Mouse (Mus musculus) liver, embryonic 14.5 days (tissue): ENCODE results near the gene Ppp1r27. TPM values are rescaled to one million over a fixed set of nuclear protein-coding genes. Genes with fewer than 3 reads are reported as not detected.

ENCODE experiments used
- ATAC-seq: fragments of 200-750 bp; cut with Nextera tagmentation; 2 replicates; pipeline ENCODE4 v1.8.0; 2017; ENCODE audit warnings: moderate number of reproducible peaks, mild to moderate bottlenecking, moderate library complexity; ENCODE audit not compliant: insufficient read depth
- DNase-seq, 3 experiments: peaks; one replicate each; pipeline ENCODE4 v3.0.0-alpha.2; 2012 to 2013; ENCODE audit warnings: low read depth in 3 of 3, low spot score in 3 of 3
- H3K27ac ChIP-seq: fragments of 300-500 bp; sonication (generic); 2 replicates; pipeline ENCODE4 v1.5.1; 2014; ENCODE audit warnings: moderate library complexity, mild to moderate bottlenecking, control low read depth, inconsistent platforms
- H3K27me3 ChIP-seq: fragments of 300-500 bp; sonication (generic); 2 replicates; pipeline ENCODE4 v1.6.1; 2014; ENCODE audit warnings: mild to moderate bottlenecking, low read length, moderate library complexity; ENCODE audit not compliant: control insufficient read depth, insufficient read depth
- H3K36me3 ChIP-seq: fragments of 300-500 bp; sonication (generic); replicated peaks from 2 replicates; pipeline ENCODE4 v1.6.1; 2014; ENCODE audit warnings: low read depth; ENCODE audit not compliant: control insufficient read depth, insufficient read depth
- H3K4me1 ChIP-seq, 2 experiments: fragments of 200-500 bp in 1 of 2; fragments of 300-500 bp in 1 of 2; sonication (generic) in 1 of 2; replicated peaks; 2 replicates each; pipeline ENCODE4 v1.6.1; 2012 to 2014; ENCODE audit warnings: antibody characterized with exemption in 1 of 2, inconsistent platforms in 1 of 2, low read length in 1 of 2; ENCODE audit not compliant: control insufficient read depth in 2 of 2, insufficient read depth in 2 of 2
- H3K4me2 ChIP-seq: fragments of 300-500 bp; sonication (generic); 2 replicates; pipeline ENCODE4 v1.6.1; 2014; ENCODE audit warnings: low read depth, mild to moderate bottlenecking, control low read depth, moderate library complexity
- H3K4me3 ChIP-seq, 2 experiments: fragments of 200-500 bp in 1 of 2; fragments of 300-500 bp in 1 of 2; sonication (generic) in 1 of 2; 2 replicates each; pipeline ENCODE4 v1.5.1; 2012 to 2014; ENCODE audit warnings: low read depth in 2 of 2, low read length in 2 of 2, mild to moderate bottlenecking in 2 of 2, control low read depth in 1 of 2, inconsistent platforms in 1 of 2, moderate library complexity in 1 of 2; ENCODE audit not compliant: insufficient read depth in 1 of 2
- H3K9ac ChIP-seq: fragments of 300-500 bp; sonication (generic); replicated peaks from 2 replicates; pipeline ENCODE4 v1.6.1; 2014; ENCODE audit warnings: mild to moderate bottlenecking, control low read depth, moderate library complexity
- H3K9me3 ChIP-seq: fragments of 300-500 bp; sonication (generic); 2 replicates; pipeline ENCODE4 v1.6.1; 2016; ENCODE audit warnings: low read length, mixed read lengths; ENCODE audit not compliant: control insufficient read depth
- CTCF ChIP-seq: IDR thresholded peaks from 2 replicates; pipeline ENCODE4 v1.5.1; 2016; ENCODE audit warnings: antibody characterized with exemption, low read depth, control low read depth
- EP300 ChIP-seq: IDR thresholded peaks from 2 replicates; pipeline ENCODE4 v1.6.1; 2016; ENCODE audit warnings: antibody characterized with exemption, low read depth
- WGBS: fragments of 180-500 bp; shearing (Covaris S2); extraction: QIAGEN DNeasy Blood & Tissue Kit; methylation state at CpG from one replicate; pipeline ENCODE4 v1.1.7; 2014; ENCODE audit not compliant: insufficient replicate concordance; 5-methylcytosine and 5-hydroxymethylcytosine counted together
- polyA plus RNA-seq, 2 experiments: library from polyadenylated mRNA; depleted of rRNA in 1 of 2; stranded (reverse) in 1 of 2; unstranded in 1 of 2; fragments of >200 nt; fragmentation: Nextera tagmentation in 1 of 2; extraction: Ambion mirVana in 1 of 2; gene quantifications; 2 replicates each; pipeline versions ENCODE4 v1.2.1 to v1.2.3; 2012 to 2014

Ppp1r27 gene
- polyA plus RNA-seq, 2 experiments: not detected

GRCm38 (mm10) chr11:120539285-120540014 lies 11.5 kb downstream of the Ppp1r27 start:
- Histone ChIP-seq H3K36me3 (no peaks in the 10 kb centered on the region), H3K27me3 (no peaks in the 10 kb centered on the region), H3K9ac (no peak overlapping the region; the same call in 1 of the 2 replicates), H3K9me3 (no peaks in the 10 kb centered on the region), H3K4me1 (peaks cover 0 to 7% of the 10 kb centered on the region in 2 experiments; a peak in 1 of 4 replicates), H3K27ac (no peak overlapping the region), H3K4me2 (no peak overlapping the region), H3K4me3 (no peak overlapping the region)
- DNase-seq (no peak), ATAC-seq (peak; percentile 50)
- TF ChIP-seq CTCF (no peak), EP300 (no peak)
- WGBS: 41% methylated on average over 10 of the region's 10 CpGs

- DNase-seq (no peak), ATAC-seq (no peak)
- TF ChIP-seq CTCF: no peak
- no peak for TF ChIP-seq EP300
- Histone ChIP-seq H3K27me3 (no peaks in the 10 kb centered on the region), H3K36me3 (no peaks in the 10 kb centered on the region), H3K9ac (no peak overlapping the region), H3K9me3 (no peaks in the 10 kb centered on the region), H3K4me3 (no peak overlapping the region), H3K27ac (no peak overlapping the region), H3K4me1 (peaks cover 0 to 7% of the 10 kb centered on the region in 2 experiments; a peak in 1 of 4 replicates), H3K4me2 (no peak overlapping the region)
- 25% methylated on average over 8 of the region's 8 CpGs for WGBS
Measured at GRCm38 (mm10) chr11:120538955-120539284, 12.0 kb downstream of the Ppp1r27 start.

DNA sequence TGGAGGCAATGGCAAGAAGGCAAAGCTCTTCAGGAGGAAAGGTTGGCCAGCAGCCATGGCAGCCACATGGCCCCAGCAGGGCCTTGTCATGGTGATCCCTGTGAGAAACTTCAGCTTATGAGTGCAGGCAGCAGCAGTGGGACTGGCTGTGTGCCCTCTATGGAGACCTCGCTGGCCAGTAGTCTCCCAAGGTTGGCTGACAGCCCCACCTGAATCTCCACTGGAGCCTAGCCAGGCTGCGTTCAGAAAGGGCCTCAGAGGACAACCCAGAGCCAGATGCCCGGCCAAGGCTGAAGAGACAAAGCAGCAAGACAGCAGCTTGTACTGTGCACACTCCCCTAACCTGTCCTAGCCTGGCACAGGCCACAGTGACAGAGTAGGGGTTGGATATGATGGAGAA lies 12.4 kb downstream of the Ppp1r27 start:
- Histone ChIP-seq H3K4me2 (no peak overlapping the region), H3K9ac (no peak overlapping the region), H3K27ac (no peak overlapping the region)

DNA sequence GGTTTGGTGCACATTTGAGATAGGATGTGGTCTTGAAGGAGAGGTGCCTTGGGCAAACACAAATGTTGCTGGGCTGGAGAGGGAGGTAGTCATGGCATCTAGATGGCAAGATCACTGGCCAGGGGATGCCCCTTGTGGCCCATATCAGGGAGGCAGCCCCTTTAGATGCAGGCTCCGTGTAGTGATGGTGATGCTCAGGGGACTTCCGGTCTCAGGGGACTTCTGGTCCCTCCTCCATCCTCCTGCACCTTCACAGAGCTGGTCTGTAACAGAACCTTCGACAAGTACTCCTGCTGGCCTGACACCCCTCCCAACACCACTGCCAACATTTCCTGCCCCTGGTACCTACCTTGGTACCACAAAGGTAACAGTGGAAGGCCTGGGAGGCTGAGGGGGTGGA lies 15.1 kb downstream of the Ppp1r27 start:
- no peaks in the 10 kb centered on the region for H3K9me3 ChIP-seq
- no peak overlapping the region for H3K4me3 ChIP-seq
- ATAC-seq (no peak), DNase-seq (no peak)
- peaks cover 0 to 7% of the 10 kb centered on the region in 2 experiments; a peak in 1 of 4 replicates for H3K4me1 ChIP-seq
- H3K27ac ChIP-seq: no peak overlapping the region
- H3K9ac ChIP-seq: no peak overlapping the region
- H3K4me2 ChIP-seq: no peak overlapping the region
- no peaks in the 10 kb centered on the region for H3K36me3 ChIP-seq
- H3K27me3 ChIP-seq: peaks cover 26% of the 10 kb centered on the region
- no peak for TF ChIP-seq EP300
- no peak for TF ChIP-seq CTCF
- 58% methylated on average over 3 of the region's 3 CpGs for WGBS

More for the DNA sequence above, 12.4 kb downstream of the Ppp1r27 start:
- peaks cover 0 to 7% of the 10 kb centered on the region in 2 experiments; a peak in 1 of 4 replicates for H3K4me1 ChIP-seq
- no peak overlapping the region for H3K4me3 ChIP-seq
- H3K36me3 ChIP-seq: no peaks in the 10 kb centered on the region
- DNase-seq: no peak
- no peak for TF ChIP-seq CTCF
- TF ChIP-seq EP300: no peak
- ATAC-seq: no peak
- peaks cover under 1% of the 10 kb centered on the region; the same call in 1 of the 2 replicates for H3K27me3 ChIP-seq
- WGBS: 67% methylated on average over 3 of the region's 3 CpGs
- H3K9me3 ChIP-seq: no peaks in the 10 kb centered on the region

DNA sequence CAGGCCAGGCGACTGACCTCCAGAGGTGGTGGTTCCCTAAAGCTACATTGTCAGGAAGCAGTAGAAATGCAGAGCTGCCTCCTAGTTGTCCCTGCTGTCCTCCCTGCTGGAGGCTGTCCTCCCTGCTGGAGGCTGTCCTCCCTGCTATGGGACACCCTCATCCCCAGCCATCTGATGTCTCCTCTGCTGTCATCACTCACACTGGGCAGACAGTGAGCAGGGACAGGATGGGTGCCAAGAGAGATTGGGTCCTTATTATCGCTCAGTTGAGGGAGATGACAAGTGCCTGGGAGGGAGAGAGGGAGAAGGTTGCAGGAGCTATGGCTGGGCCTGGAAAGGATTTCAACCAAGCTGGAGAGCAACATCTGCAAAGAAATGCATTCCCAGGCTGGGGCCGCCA lies 15.8 kb downstream of the Ppp1r27 start:
- TF ChIP-seq CTCF (no peak), EP300 (no peak)
- no peak for ATAC-seq
- Histone ChIP-seq H3K4me2 (no peak overlapping the region), H3K27ac (no peak overlapping the region), H3K36me3 (no peaks in the 10 kb centered on the region), H3K9me3 (no peaks in the 10 kb centered on the region), H3K4me1 (peaks cover 0 to 7% of the 10 kb centered on the region in 2 experiments; a peak in 1 of 4 replicates), H3K27me3 (peaks cover 32% of the 10 kb centered on the region), H3K4me3 (no peak overlapping the region), H3K9ac (no peak overlapping the region)
- no peak for DNase-seq
- 48% methylated on average over 3 of the region's 3 CpGs for WGBS
